Mouse (Mus musculus): ENCODE results near the gene 4931406C07Rik.
"Not testable (repeated sequence)": the region's sequence is repeated elsewhere in the genome, so short reads cannot be mapped to it uniquely, and the experiment has no call there.

Gene 4931406C07Rik

DNA sequence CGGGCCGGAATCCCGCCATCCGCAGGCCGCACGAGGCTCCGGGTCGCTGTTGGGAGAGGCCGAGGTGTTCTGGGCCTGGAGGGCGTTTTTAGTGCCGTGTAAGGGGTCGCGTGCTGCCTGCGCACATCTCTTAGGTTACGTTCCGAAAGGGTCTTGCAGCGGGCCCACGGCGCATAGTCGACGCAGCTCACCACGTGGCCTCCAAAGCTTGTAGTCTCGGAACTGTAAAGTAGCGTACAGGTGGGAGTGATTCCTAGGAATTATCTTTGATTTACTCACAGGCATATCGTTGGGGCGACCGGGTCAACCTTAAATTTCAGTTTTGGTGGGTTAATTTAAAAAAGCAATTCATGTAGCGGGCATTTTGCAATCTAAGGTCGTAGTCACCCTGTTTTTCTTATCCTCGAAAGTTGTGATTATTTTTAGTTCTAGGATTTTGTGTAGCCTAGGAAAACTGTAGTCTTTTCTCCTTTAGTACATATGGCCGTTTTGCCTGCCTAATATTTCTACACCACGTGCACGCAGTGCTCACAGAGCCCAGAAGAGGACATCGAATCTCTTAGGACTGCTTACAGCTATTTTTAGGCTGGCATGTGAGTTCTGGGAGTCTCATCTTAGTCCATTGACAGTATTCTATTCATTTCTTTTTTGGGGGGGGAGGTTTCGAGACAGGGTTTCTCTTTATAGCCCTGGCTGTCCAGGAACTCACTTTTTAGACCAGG lies at the start of gene 4931406C07Rik:
Gene 4931406C07Rik (minus strand): TSS at position 51 of the 722 bp plus-strand sequence.
- no peak for DNase-seq

GRCm38 (mm10) chr9:15349925-15350324 lies 43.7 kb upstream of the 4931406C07Rik start:
- no peak for DNase-seq

- no peak for DNase-seq
Measured at GRCm38 (mm10) chr9:15337776-15338175, 31.5 kb upstream of the 4931406C07Rik start.

DNA sequence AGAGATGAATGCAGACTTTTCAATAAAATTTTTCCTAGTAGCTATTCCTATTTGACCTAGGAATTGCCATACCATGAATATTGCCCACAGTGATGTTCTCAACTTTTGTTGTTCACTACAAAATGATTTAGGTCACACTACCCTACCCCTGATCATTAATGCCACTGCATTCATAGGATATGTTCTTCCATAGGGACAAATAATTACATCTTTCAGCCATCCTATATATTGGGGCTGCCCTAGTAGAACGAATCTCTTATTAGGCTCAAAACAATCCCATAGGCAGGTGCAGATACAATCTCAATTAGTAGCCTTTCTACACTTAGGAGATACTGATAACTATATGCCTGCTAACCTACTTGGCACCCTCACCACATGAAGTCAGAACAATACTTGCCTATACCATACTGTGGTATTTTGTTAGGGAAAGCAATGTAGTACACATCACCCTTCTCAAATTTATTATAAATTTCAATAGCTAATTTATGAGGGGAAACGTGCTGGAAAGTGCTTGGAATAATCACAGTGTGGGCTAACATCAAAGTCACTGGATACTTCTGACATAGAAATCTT lies 12.0 kb upstream of the 4931406C07Rik start:
- DNase-seq, result no peak

- no peak for DNase-seq
Measured at GRCm38 (mm10) chr9:15317223-15318169, 11.2 kb upstream of the 4931406C07Rik start.

GRCm38 (mm10) chr9:15316296-15316695 lies 10.0 kb upstream of the 4931406C07Rik start:
- not testable (repeated sequence) for DNase-seq

DNA sequence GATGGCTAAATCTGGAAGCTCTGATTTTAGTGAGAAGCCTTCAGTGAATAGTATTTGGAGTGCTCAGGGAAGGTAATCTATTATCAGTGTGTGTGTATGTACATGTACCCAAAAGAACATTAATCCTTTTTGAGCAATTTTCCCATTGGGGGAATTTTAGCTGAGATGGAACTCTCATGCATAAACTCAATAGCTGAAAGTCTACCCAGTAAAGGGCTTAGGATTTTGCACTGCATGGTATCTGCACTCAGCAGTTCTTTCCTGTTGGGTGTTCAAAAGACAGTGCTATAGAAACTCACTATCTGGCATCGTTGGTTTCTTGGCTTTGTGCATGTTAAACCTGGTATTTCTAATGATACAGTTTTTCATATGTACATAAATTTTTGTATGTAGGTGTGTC lies 8.4 kb upstream of the 4931406C07Rik start:
- DNase-seq, result no peak

- DNase-seq, result no peak
Measured at GRCm38 (mm10) chr9:15313633-15314032, 7.4 kb upstream of the 4931406C07Rik start.

- peak in 1 of 2 experiments; percentile 25 for DNase-seq
Measured at GRCm38 (mm10) chr9:15312054-15312735, 5.9 kb upstream of the 4931406C07Rik start.

GRCm38 (mm10) chr9:15310179-15310578 lies 3.9 kb upstream of the 4931406C07Rik start:
- no peak for DNase-seq

DNA sequence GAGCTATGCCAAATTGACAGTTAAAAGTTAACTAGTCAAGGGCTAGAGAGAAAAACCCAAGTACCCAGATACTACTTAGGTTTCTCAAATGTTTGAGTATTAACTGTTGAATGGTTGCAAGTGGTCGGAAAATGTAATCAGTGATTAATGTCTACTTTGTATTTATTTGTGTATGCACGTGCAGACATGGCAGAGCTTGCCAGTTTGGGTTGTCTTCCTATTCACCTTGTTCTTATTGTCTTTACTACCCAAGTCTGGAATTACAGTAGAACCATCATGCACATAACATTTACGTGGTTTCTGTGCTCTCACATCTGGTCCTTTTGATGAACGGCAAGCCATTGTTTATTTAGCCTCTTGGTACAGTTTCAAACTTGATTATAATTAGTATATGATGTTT lies 3.2 kb upstream of the 4931406C07Rik start:
- no peak for DNase-seq

GRCm38 (mm10) chr9:15308254-15308653 lies 2.0 kb upstream of the 4931406C07Rik start:
- DNase-seq, result no peak

DNA sequence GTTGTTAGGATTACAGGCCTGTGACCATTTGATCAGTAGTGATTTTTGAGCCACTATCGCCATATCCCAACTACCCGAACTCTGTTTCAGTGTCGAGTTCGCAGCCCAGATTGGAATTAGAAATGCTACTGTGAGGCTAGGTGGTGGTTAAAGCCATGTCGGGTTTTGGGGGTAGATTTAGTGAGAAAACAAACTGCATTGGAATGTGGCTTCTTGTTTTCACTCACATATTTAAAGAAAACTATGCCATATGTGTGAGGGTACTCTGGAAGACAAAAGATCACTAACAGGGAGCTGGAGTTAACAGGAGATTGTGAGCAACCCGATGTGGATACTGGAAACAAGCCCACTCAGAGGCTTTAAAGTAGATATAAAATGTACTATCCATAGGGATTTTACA lies 1.0 kb upstream of the 4931406C07Rik start:
- no peak for DNase-seq

GRCm38 (mm10) chr9:15305503-15306397 lies 498 bp downstream of the 4931406C07Rik start, which contains the start of gene Taf1d:
Gene Taf1d (plus strand): TSS chr9:15306214.
- peak; percentile 98 to 99 for DNase-seq

DNA sequence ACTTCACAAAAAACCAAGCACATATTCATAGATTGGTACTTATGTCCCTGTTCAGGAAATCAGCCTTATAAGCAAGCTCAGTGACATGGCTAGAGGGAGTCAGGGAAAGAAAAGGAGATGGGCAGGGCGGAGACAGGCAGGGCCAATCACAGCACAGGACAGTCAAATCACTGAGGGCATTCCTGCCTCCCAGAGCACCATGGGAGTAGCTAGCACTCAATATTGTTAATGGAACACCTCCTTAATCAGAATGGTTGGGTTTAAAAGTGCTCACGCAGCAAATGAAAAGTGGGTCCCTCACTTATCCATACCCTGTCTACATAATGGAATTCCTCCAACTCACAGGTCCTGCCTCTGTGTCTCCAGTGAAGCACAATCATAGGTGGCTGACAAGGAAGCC lies 3.4 kb downstream of the 4931406C07Rik start:
- no peak for DNase-seq

GRCm38 (mm10) chr9:15302006-15302405 lies 4.2 kb downstream of the 4931406C07Rik start:
- not testable (repeated sequence) for DNase-seq

GRCm38 (mm10) chr9:15301399-15301798 lies 4.8 kb downstream of the 4931406C07Rik start:
- no peak for DNase-seq

DNA sequence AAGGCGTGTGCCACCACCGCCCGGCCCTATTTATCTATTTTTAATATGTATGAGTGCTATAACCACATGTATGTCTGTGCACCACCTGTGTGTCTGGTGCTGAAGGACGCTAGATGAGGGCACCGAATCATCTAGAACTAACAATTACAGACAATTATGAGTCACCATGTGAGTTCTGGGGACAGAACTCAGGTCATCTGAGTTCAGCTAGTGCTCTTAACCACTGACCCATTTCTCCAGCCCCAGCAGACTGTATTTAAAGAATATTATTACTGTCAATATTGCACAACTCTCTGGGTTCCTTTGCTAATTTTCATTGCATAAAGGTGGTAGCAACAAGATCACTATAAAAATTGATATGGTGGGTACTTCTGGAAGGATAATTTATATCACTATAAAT lies 6.2 kb downstream of the 4931406C07Rik start:
- DNase-seq, result no peak

- no peak for DNase-seq
Measured at GRCm38 (mm10) chr9:15298451-15298850, 7.8 kb downstream of the 4931406C07Rik start.

- DNase-seq, result no peak
Measured at GRCm38 (mm10) chr9:15297112-15297511, 9.1 kb downstream of the 4931406C07Rik start.

GRCm38 (mm10) chr9:15289251-15289650 lies 17.0 kb downstream of the 4931406C07Rik start:
- no peak for DNase-seq

DNA sequence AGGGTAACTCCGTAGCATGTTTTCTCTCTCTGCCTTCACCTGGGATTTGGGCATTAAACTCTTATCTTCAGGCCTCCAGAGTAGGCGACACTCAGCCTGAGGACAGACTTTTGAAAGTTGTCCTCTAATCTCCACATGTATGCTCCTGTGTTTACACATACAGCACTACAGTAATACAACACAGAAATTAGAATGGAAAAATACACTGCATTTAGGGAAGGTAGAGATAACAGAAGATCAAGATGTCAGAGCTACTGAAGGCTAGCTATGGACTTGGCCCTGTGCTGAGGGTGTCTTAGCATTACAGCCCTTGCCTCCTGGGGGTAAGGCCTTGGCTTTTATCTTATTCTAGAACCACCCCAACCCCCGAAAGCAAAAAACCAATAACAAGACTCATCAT lies 17.8 kb downstream of the 4931406C07Rik start:
- DNase-seq, result no peak

Data from cerebellum, postnatal 14 days (tissue).